Mouse (Mus musculus): ENCODE results near the gene Asic2. TPM values are rescaled to one million over a fixed set of nuclear protein-coding genes. Genes with fewer than 3 reads are reported as not detected.

Gene Asic2
- total and polyA plus RNA-seq, 2 experiments, result under 0.01 TPM; not detected in 1

- TF ChIP-seq POLR2A (IDR thresholded peaks at IDR 0.05; ENCODE audit: extremely low read depth, insufficient read depth, low read length), result no peak
- TF ChIP-seq CTCF (IDR thresholded peaks at IDR 0.05; ENCODE audit: low read depth, low read length), result no peak
- Histone ChIP-seq H3K27ac (replicated peaks; ENCODE audit: insufficient read depth, low read depth, low read length) (no peak overlapping the region), H3K79me2 (ENCODE audit: control insufficient read depth, insufficient read depth, low read length) (no peaks in the 10 kb centered on the region), H3K4me3 (ENCODE audit: insufficient read depth, low read depth, low read length) (no peak overlapping the region), H3K36me3 (ENCODE audit: control insufficient read depth, insufficient read depth, low read length) (no peaks in the 10 kb centered on the region), H3K4me1 (ENCODE audit: control insufficient read depth, insufficient read depth, low read length) (no peaks in the 10 kb centered on the region), H3K9ac (ENCODE audit: low read depth, low read length) (no peak overlapping the region), H3K27me3 (ENCODE audit: control insufficient read depth, insufficient read depth, low read length) (no peaks in the 10 kb centered on the region)
- 54% methylated on average over 1 of the region's 1 CpGs for WGBS
- DNase-seq (ENCODE audit: extremely low read depth, low read depth, low spot score), result no peak
Observed at GRCm38 (mm10) chr11:81698008-81698407, 270.2 kb downstream of the Asic2 start.

GRCm38 (mm10) chr11:81695501-81695900 is 272.8 kb downstream of the Asic2 start:
- 70% methylated on average over 2 of the region's 2 CpGs for WGBS
- Histone ChIP-seq H3K9ac (ENCODE audit: low read depth, low read length) (no peak overlapping the region), H3K27me3 (ENCODE audit: control insufficient read depth, insufficient read depth, low read length) (no peaks in the 10 kb centered on the region), H3K4me1 (ENCODE audit: control insufficient read depth, insufficient read depth, low read length) (no peaks in the 10 kb centered on the region), H3K27ac (replicated peaks; ENCODE audit: insufficient read depth, low read depth, low read length) (no peak overlapping the region), H3K36me3 (ENCODE audit: control insufficient read depth, insufficient read depth, low read length) (no peaks in the 10 kb centered on the region), H3K4me3 (ENCODE audit: insufficient read depth, low read depth, low read length) (no peak overlapping the region), H3K79me2 (ENCODE audit: control insufficient read depth, insufficient read depth, low read length) (no peaks in the 10 kb centered on the region)
- DNase-seq (ENCODE audit: extremely low read depth, low read depth, low spot score), result no peak
- TF ChIP-seq CTCF (IDR thresholded peaks at IDR 0.05; ENCODE audit: low read depth, low read length) (no peak), POLR2A (IDR thresholded peaks at IDR 0.05; ENCODE audit: extremely low read depth, insufficient read depth, low read length) (no peak)

DNA sequence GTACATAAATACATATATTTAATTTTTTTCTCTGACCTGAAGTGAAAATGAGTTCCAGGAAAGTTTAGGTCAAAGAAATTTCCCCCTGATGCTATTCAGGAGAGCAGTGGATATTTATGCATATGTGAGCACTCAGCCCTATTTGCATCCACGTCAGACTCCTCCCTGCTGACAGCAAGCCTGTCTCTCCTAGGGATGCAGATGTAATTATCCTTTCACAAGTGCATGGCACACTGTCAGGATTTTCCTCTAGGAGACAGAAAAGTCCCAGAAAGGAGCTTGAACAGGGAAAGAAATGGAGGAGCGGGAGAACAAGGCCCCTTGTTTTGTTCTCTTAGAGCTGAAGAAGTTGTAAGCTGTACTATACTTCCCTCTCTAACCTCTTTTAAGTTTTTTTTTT is 287.7 kb downstream of the Asic2 start:
- Histone ChIP-seq H3K79me2 (ENCODE audit: control insufficient read depth, insufficient read depth, low read length) (no peaks in the 10 kb centered on the region), H3K36me3 (ENCODE audit: control insufficient read depth, insufficient read depth, low read length) (no peaks in the 10 kb centered on the region), H3K27ac (replicated peaks; ENCODE audit: insufficient read depth, low read depth, low read length) (no peak overlapping the region), H3K4me3 (ENCODE audit: insufficient read depth, low read depth, low read length) (no peak overlapping the region), H3K9ac (ENCODE audit: low read depth, low read length) (no peak overlapping the region), H3K27me3 (ENCODE audit: control insufficient read depth, insufficient read depth, low read length) (no peaks in the 10 kb centered on the region), H3K4me1 (ENCODE audit: control insufficient read depth, insufficient read depth, low read length) (no peaks in the 10 kb centered on the region)
- TF ChIP-seq CTCF (IDR thresholded peaks at IDR 0.05; ENCODE audit: low read depth, low read length) (no peak), POLR2A (IDR thresholded peaks at IDR 0.05; ENCODE audit: extremely low read depth, insufficient read depth, low read length) (no peak)
- no peak for DNase-seq (ENCODE audit: extremely low read depth, low read depth, low spot score)
- 82% methylated on average over 2 of the region's 2 CpGs for WGBS

DNA sequence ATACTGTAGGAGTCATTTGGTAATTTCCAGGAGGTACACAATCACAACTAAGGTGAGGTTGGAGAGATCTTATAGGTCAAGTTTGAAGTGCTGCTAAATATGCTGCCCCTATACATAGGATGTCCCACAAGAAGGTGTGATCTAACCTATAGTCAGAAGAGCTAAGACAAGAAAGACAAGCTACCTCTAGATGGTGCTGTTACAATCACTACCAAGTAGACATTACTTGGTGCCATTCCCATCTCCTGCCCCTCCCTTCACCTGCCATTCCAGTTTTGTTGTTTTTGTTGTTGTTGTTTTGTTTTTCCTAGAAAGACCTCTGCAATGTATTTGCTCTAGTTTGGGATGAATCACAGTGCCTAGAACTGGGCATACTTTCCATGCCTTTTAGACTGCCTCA is 296.5 kb downstream of the Asic2 start:
- Histone ChIP-seq H3K36me3 (ENCODE audit: control insufficient read depth, insufficient read depth, low read length) (no peaks in the 10 kb centered on the region), H3K27ac (replicated peaks; ENCODE audit: insufficient read depth, low read depth, low read length) (no peak overlapping the region), H3K79me2 (ENCODE audit: control insufficient read depth, insufficient read depth, low read length) (no peaks in the 10 kb centered on the region), H3K9ac (ENCODE audit: low read depth, low read length) (no peak overlapping the region), H3K4me1 (ENCODE audit: control insufficient read depth, insufficient read depth, low read length) (no peaks in the 10 kb centered on the region), H3K4me3 (ENCODE audit: insufficient read depth, low read depth, low read length) (no peak overlapping the region), H3K27me3 (ENCODE audit: control insufficient read depth, insufficient read depth, low read length) (no peaks in the 10 kb centered on the region)
- TF ChIP-seq CTCF (IDR thresholded peaks at IDR 0.05; ENCODE audit: low read depth, low read length), result no peak
- TF ChIP-seq POLR2A (IDR thresholded peaks at IDR 0.05; ENCODE audit: extremely low read depth, insufficient read depth, low read length), result no peak
- DNase-seq (ENCODE audit: extremely low read depth, low read depth, low spot score), result no peak

- H3K4me3 ChIP-seq (ENCODE audit: insufficient read depth, low read depth, low read length), result no peak overlapping the region
- WGBS, result 69% methylated on average over 3 of the region's 3 CpGs
- no peak for DNase-seq (ENCODE audit: extremely low read depth, low read depth, low spot score)
- TF ChIP-seq POLR2A (IDR thresholded peaks at IDR 0.05; ENCODE audit: extremely low read depth, insufficient read depth, low read length), result no peak
- TF ChIP-seq CTCF (IDR thresholded peaks at IDR 0.05; ENCODE audit: low read depth, low read length), result no peak
- H3K4me1 ChIP-seq (ENCODE audit: control insufficient read depth, insufficient read depth, low read length), result no peaks in the 10 kb centered on the region
- H3K79me2 ChIP-seq (ENCODE audit: control insufficient read depth, insufficient read depth, low read length), result no peaks in the 10 kb centered on the region
- no peak overlapping the region for H3K9ac ChIP-seq (ENCODE audit: low read depth, low read length)
- no peak overlapping the region for H3K27ac ChIP-seq (replicated peaks; ENCODE audit: insufficient read depth, low read depth, low read length)
- H3K27me3 ChIP-seq (ENCODE audit: control insufficient read depth, insufficient read depth, low read length), result no peaks in the 10 kb centered on the region
- no peaks in the 10 kb centered on the region for H3K36me3 ChIP-seq (ENCODE audit: control insufficient read depth, insufficient read depth, low read length)
Observed at GRCm38 (mm10) chr11:81670436-81670835, 297.8 kb downstream of the Asic2 start.

DNA sequence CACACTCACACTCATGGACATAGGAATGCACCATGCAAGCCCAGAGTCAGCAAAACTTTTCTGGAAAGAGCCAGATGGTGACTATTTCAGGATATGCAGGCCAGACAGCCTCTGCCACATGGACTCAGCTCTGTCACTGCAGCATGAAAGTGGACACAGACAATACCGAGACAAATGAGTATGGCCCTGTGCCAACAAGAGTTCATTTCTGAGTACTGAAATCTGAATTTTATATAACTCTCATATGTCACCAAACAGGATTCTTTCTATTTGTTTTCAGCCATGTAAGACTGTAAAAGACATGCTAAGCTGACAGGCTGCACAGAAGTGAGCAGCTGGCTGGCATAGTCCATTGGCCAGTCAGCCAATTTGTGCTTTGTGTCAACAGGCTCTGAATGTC is 309.4 kb downstream of the Asic2 start:
- WGBS, result 72% methylated on average over 1 of the region's 1 CpGs
- Histone ChIP-seq H3K4me1 (ENCODE audit: control insufficient read depth, insufficient read depth, low read length) (no peaks in the 10 kb centered on the region), H3K9ac (ENCODE audit: low read depth, low read length) (no peak overlapping the region), H3K27ac (replicated peaks; ENCODE audit: insufficient read depth, low read depth, low read length) (no peak overlapping the region), H3K79me2 (ENCODE audit: control insufficient read depth, insufficient read depth, low read length) (no peaks in the 10 kb centered on the region), H3K27me3 (ENCODE audit: control insufficient read depth, insufficient read depth, low read length) (no peaks in the 10 kb centered on the region), H3K4me3 (ENCODE audit: insufficient read depth, low read depth, low read length) (no peak overlapping the region), H3K36me3 (ENCODE audit: control insufficient read depth, insufficient read depth, low read length) (no peaks in the 10 kb centered on the region)
- TF ChIP-seq POLR2A (IDR thresholded peaks at IDR 0.05; ENCODE audit: extremely low read depth, insufficient read depth, low read length) (no peak), CTCF (IDR thresholded peaks at IDR 0.05; ENCODE audit: low read depth, low read length) (no peak)
- DNase-seq (ENCODE audit: extremely low read depth, low read depth, low spot score), result no peak

Measured in liver, adult 2 months (tissue).